ENCODE assay signal across 9 mouse cellular contexts in genomic region chr7:16890536-16890935, GRCm38 (mm10). TPM values are rescaled to one million over a fixed set of nuclear protein-coding genes. Genes with fewer than 3 reads are reported as not detected.
A peak's percentile ranks its signal among the peaks of the same experiment; 100 is the strongest.
DNase-seq lines count a peak whose midpoint lies in the region; ATAC-seq lines count a peak whose summit lies in the region.
"Had no signal": no experiment of that assay in that cellular context is flagged by ENCODE, and none has a peak within 500 bp of the region (broad histone marks: within the 10 kb centered on the region; RNA-seq: fewer than 3 reads in every experiment).

No protein-coding gene starts in this region.

- peaks cover 59% of the 10 kb centered on the region for H3K27me3 ChIP-seq in forebrain, embryonic 13.5 days
- H3K27me3 ChIP-seq in intestine, embryonic 15.5 days (replicated peaks): peaks cover 26% of the 10 kb centered on the region

- H3K9me3 ChIP-seq in forebrain, embryonic 13.5 days (replicated peaks): peaks cover 7% of the 10 kb centered on the region
- H3K9me3 ChIP-seq in intestine, embryonic 15.5 days: peaks cover 6% of the 10 kb centered on the region

- peak; percentile 97 for DNase-seq in heart, adult 11 months
- no peak for DNase-seq in heart, adult 8-10 months (ENCODE audit: low spot score)
- peak; percentile 34 for DNase-seq in lung, postnatal 36 days
- DNase-seq in cerebellum, postnatal 36 days: no peak
- DNase-seq in frontal cortex, postnatal 14 days (ENCODE audit: low spot score in 2 of 2): no peak
- DNase-seq in cerebellum, postnatal 4 days (ENCODE audit: low spot score in 2 of 2): no peak

- no peak for ATAC-seq in forebrain, embryonic 13.5 days
- no peak for ATAC-seq in intestine, embryonic 15.5 days

- 37% methylated on average over 6 of the region's 6 CpGs for WGBS in forebrain, embryonic 13.5 days
- WGBS in intestine, embryonic 15.5 days: 27% methylated on average over 6 of the region's 6 CpGs

- no peak overlapping the region for H3K27ac ChIP-seq in forebrain, embryonic 13.5 days
- H3K27ac ChIP-seq in intestine, embryonic 15.5 days: peak overlapping the region; percentile 95
- H3K27ac ChIP-seq: liver, embryonic 15.5 days had no signal

- H3K4me3 ChIP-seq in forebrain, embryonic 13.5 days: no peak overlapping the region
- H3K4me3 ChIP-seq in intestine, embryonic 15.5 days (replicated peaks): 0 out of 2 replicates have a peak overlapping the region, but pooled peaks have one; percentile 2
- H3K4me3 ChIP-seq: liver, embryonic 15.5 days had no signal

- H3K36me3 ChIP-seq in forebrain, embryonic 13.5 days (ENCODE audit: poor library complexity, severe bottlenecking): peaks cover 20% of the 10 kb centered on the region
- H3K36me3 ChIP-seq in intestine, embryonic 15.5 days: peaks cover 7% of the 10 kb centered on the region

- peak overlapping the region; percentile 65 for H3K4me2 ChIP-seq in forebrain, embryonic 13.5 days
- peak overlapping the region; percentile 78 for H3K4me2 ChIP-seq in intestine, embryonic 15.5 days (replicated peaks)

- H3K4me1 ChIP-seq in forebrain, embryonic 13.5 days: peaks cover 41% of the 10 kb centered on the region
- H3K4me1 ChIP-seq in intestine, embryonic 15.5 days (replicated peaks): peaks cover 37% of the 10 kb centered on the region

- H3K9ac ChIP-seq in forebrain, embryonic 13.5 days: peak overlapping the region; percentile 34; the same call in 1 of the 2 replicates
- no peak overlapping the region for H3K9ac ChIP-seq in intestine, embryonic 15.5 days
- H3K9ac ChIP-seq: liver, embryonic 15.5 days had no signal

RNA-seq across cellular contexts. Expression of gene Gng8, which starts 1.1 kb away (rescaled TPM):
- total RNA-seq in heart, adult 8-10 months (2022): 1 to 10 TPM; 1.0 to 1.5 (median 1.1) TPM
- polyA plus RNA-seq in forebrain, embryonic 13.5 days (2015; fragmentation: Nextera tagmentation; extraction: Ambion mirVana): 9.2 and 18.2 TPM in 2 replicates
- 7.4 and 8.3 TPM in 2 replicates for polyA plus RNA-seq in intestine, embryonic 15.5 days (2015; fragmentation: Nextera tagmentation; extraction: Ambion mirVana)

RNA-seq across cellular contexts. Expression of gene Dact3, which starts 15.4 kb away (rescaled TPM):
- total RNA-seq in heart, adult 8-10 months (2022): 1 to 10 TPM; 8.0 to 9.5 (median 8.6) TPM
- 2.0 and 2.3 TPM in 2 replicates for polyA plus RNA-seq in forebrain, embryonic 13.5 days (2015; fragmentation: Nextera tagmentation; extraction: Ambion mirVana)
- polyA plus RNA-seq in intestine, embryonic 15.5 days (2015; fragmentation: Nextera tagmentation; extraction: Ambion mirVana): 3.1 and 3.2 TPM in 2 replicates

RNA-seq across cellular contexts. Expression of gene Ptgir, which starts 15.8 kb away (rescaled TPM):
- total RNA-seq in heart, adult 8-10 months (2022): 1 to 10 TPM; 1.9 to 3.5 (median 3.1) TPM
- polyA plus RNA-seq in forebrain, embryonic 13.5 days (2015; fragmentation: Nextera tagmentation; extraction: Ambion mirVana): 0.14 and 0.37 TPM in 2 replicates
- 2.8 and 3.0 TPM in 2 replicates for polyA plus RNA-seq in intestine, embryonic 15.5 days (2015; fragmentation: Nextera tagmentation; extraction: Ambion mirVana)

RNA-seq across cellular contexts. Expression of gene Calm3, which starts 33.4 kb away (rescaled TPM):
- 100 to 1,000 TPM; 153 to 208 (median 191) TPM for total RNA-seq in heart, adult 8-10 months (2022)
- 271 and 296 TPM in 2 replicates for polyA plus RNA-seq in forebrain, embryonic 13.5 days (2015; fragmentation: Nextera tagmentation; extraction: Ambion mirVana)
- polyA plus RNA-seq in intestine, embryonic 15.5 days (2015; fragmentation: Nextera tagmentation; extraction: Ambion mirVana): 137 and 140 TPM in 2 replicates

RNA-seq across cellular contexts. Expression of gene Prkd2, which starts 47.8 kb away (rescaled TPM):
- 10 to 100 TPM; 13.1 to 16.7 (median 14.8) TPM for total RNA-seq in heart, adult 8-10 months (2022)
- polyA plus RNA-seq in forebrain, embryonic 13.5 days (2015; fragmentation: Nextera tagmentation; extraction: Ambion mirVana): 7.7 and 8.3 TPM in 2 replicates
- 9.7 and 12.5 TPM in 2 replicates for polyA plus RNA-seq in intestine, embryonic 15.5 days (2015; fragmentation: Nextera tagmentation; extraction: Ambion mirVana)

Comparison
In these comparisons a context has a peak if more than half of its experiments do, and no peak if none do; other contexts are left out.
1. DNase-seq: peak in heart, adult 11 months (single experiment) and lung, postnatal 36 days (single experiment); none in heart, adult 8-10 months (single experiment), cerebellum, postnatal 36 days (0 of 2), frontal cortex, postnatal 14 days (0 of 2) and cerebellum, postnatal 4 days (0 of 2).